Mouse (Mus musculus): ENCODE data around the gene Ppp2r5b.

- TF ChIP-seq CTCF (IDR thresholded peaks at IDR 0.05; ENCODE audit: low read depth) (no peak), EP300 (IDR thresholded peaks at IDR 0.05; ENCODE audit: low read depth) (no peak)
These were observed 7.6 kb upstream of the Ppp2r5b start for GRCm38 (mm10) chr19:6243226-6243625.
